33 mouse cellular contexts compared by ENCODE assay signal in genomic region chr3:97356647-97357046, GRCm38 (mm10).
"Had no signal": no experiment of that assay in that cellular context is flagged by ENCODE, and none has a peak within 500 bp of the region (broad histone marks: within the 10 kb centered on the region; RNA-seq: fewer than 3 reads in every experiment).

No protein-coding gene starts in this region.

- H3K9ac ChIP-seq: heart, embryonic 12.5 days; heart, embryonic 13.5 days; heart, embryonic 15.5 days; hindbrain, embryonic 12.5 days; hindbrain, embryonic 13.5 days; hindbrain, embryonic 14.5 days; hindbrain, embryonic 15.5 days; intestine, embryonic 15.5 days; kidney, embryonic 15.5 days had no signal

- ATAC-seq: hindbrain, embryonic 16.5 days; hindbrain, postnatal 0 days; inflammation-experienced regulatory T-cells, adult 6 months; intestine, embryonic 15.5 days; intestine, embryonic 16.5 days; intestine, postnatal 0 days had no signal

- H3K36me3 ChIP-seq: heart, embryonic 12.5 days; heart, embryonic 13.5 days; heart, embryonic 15.5 days; hindbrain, embryonic 10.5 days; hindbrain, embryonic 12.5 days; hindbrain, embryonic 13.5 days; hindbrain, embryonic 15.5 days; intestine, embryonic 15.5 days; kidney, embryonic 15.5 days had no signal

- H3K4me3 ChIP-seq: heart, embryonic 12.5 days; heart, embryonic 13.5 days; heart, embryonic 15.5 days; hindbrain, embryonic 10.5 days; hindbrain, embryonic 12.5 days; hindbrain, embryonic 13.5 days; hindbrain, embryonic 15.5 days; intestine, embryonic 15.5 days; kidney, embryonic 15.5 days; layer of hippocampus, adult 2 months; left cerebral cortex, adult 2 months had no signal

- H3K4me1 ChIP-seq: heart, embryonic 12.5 days; heart, embryonic 13.5 days; heart, embryonic 15.5 days; hindbrain, embryonic 12.5 days; hindbrain, embryonic 13.5 days; hindbrain, embryonic 15.5 days; intestine, embryonic 15.5 days; kidney, embryonic 15.5 days had no signal

- H3K4me2 ChIP-seq: heart, embryonic 11.5 days; heart, embryonic 12.5 days; heart, embryonic 13.5 days; heart, embryonic 15.5 days; hindbrain, embryonic 12.5 days; hindbrain, embryonic 13.5 days; hindbrain, embryonic 14.5 days; hindbrain, embryonic 15.5 days; intestine, embryonic 15.5 days; kidney, embryonic 15.5 days had no signal

- H3K27me3 ChIP-seq: heart, embryonic 12.5 days; heart, embryonic 13.5 days; heart, embryonic 15.5 days; hindbrain, embryonic 12.5 days; hindbrain, embryonic 13.5 days; hindbrain, embryonic 15.5 days; intestine, embryonic 15.5 days; kidney, embryonic 15.5 days had no signal

- DNase-seq: heart, postnatal 36 days; heart, postnatal 4 days; kidney, adult 11 months; kidney, adult 18-20 months; kidney, adult 2 months; kidney, adult 8-10 months; kidney, adult 9 months; kidney, postnatal 10 days; kidney, postnatal 14 days; kidney, postnatal 25 days; kidney, postnatal 36 days; kidney, postnatal 4 days; layer of hippocampus, adult 9-11 months; layer of hippocampus, postnatal 36 days had no signal

- H3K9me3 ChIP-seq: heart, embryonic 12.5 days; heart, embryonic 13.5 days; heart, embryonic 15.5 days; hindbrain, embryonic 10.5 days; hindbrain, embryonic 12.5 days; hindbrain, embryonic 13.5 days; hindbrain, embryonic 15.5 days; intestine, embryonic 15.5 days; kidney, embryonic 15.5 days had no signal

- H3K27ac ChIP-seq: heart, embryonic 13.5 days; heart, embryonic 15.5 days; hindbrain, embryonic 10.5 days; hindbrain, embryonic 12.5 days; hindbrain, embryonic 13.5 days; hindbrain, embryonic 14.5 days; hindbrain, embryonic 15.5 days; hindbrain, postnatal 0 days; intestine, embryonic 15.5 days; kidney, embryonic 15.5 days; kidney, postnatal 0 days; layer of hippocampus, adult 2 months; left cerebral cortex, adult 2 months had no signal
